In the genomic region with DNA sequence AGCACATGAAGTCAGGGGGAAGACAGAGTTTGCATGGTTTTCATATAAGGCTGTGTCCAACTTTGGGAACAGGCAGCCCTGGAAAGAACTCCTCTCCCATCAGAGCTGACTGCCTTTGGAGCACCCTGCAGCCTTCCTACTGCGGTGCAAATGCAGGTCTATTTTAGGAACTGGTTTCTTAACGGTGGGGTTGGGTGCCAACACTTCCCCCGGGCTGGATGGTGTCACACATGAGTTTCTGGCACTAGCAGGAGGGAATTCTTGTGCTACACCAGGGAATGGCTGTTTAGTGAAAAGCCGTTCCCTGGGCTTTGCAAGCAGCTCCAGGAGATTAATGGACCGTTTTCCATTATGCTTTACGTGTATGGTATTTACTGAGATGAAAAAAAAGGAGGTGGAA, we compare ENCODE assay signal across 9 mouse cellular contexts. TPM values are rescaled to one million over a fixed set of nuclear protein-coding genes. Genes with fewer than 3 reads are reported as not detected.
DNase-seq lines count a peak whose midpoint lies in the region; ATAC-seq lines count a peak whose summit lies in the region.
"Had no signal": no experiment of that assay in that cellular context is flagged by ENCODE, and none has a peak within 500 bp of the region (broad histone marks: within the 10 kb centered on the region; RNA-seq: fewer than 3 reads in every experiment).

No protein-coding gene starts in this region.

- WGBS in kidney, embryonic 14.5 days, result 47% methylated on average over 6 of the region's 6 CpGs
- 25% methylated on average over 6 of the region's 6 CpGs for WGBS in embryonic facial prominence, embryonic 14.5 days
- WGBS in heart, embryonic 12.5 days, result 21% methylated on average over 6 of the region's 6 CpGs
- WGBS in neural tube, embryonic 14.5 days, result 21% methylated on average over 6 of the region's 6 CpGs

- H3K4me1 ChIP-seq in kidney, embryonic 14.5 days (ENCODE audit: control insufficient read depth, insufficient read depth, low read length), result peaks cover 16% of the 10 kb centered on the region
- peaks cover 26% of the 10 kb centered on the region for H3K4me1 ChIP-seq in embryonic facial prominence, embryonic 14.5 days (ENCODE audit: control insufficient read depth, insufficient read depth, low read length)
- H3K4me1 ChIP-seq in heart, embryonic 12.5 days (replicated peaks), result peaks cover 60% of the 10 kb centered on the region
- peaks cover 9% of the 10 kb centered on the region; the same call in 1 of the 2 replicates for H3K4me1 ChIP-seq in neural tube, embryonic 14.5 days (ENCODE audit: control insufficient read depth, insufficient read depth, low read length)

- H3K9ac ChIP-seq in kidney, embryonic 14.5 days (ENCODE audit: low read depth, low read length), result no peak overlapping the region
- no peak overlapping the region for H3K9ac ChIP-seq in embryonic facial prominence, embryonic 14.5 days (ENCODE audit: low read depth, low read length)
- H3K9ac ChIP-seq in heart, embryonic 12.5 days, result no peak overlapping the region
- no peak overlapping the region for H3K9ac ChIP-seq in neural tube, embryonic 14.5 days (replicated peaks; ENCODE audit: low read depth, low read length)

- no peaks in the 10 kb centered on the region for H3K27me3 ChIP-seq in kidney, embryonic 14.5 days (ENCODE audit: control insufficient read depth, insufficient read depth, low read length)
- H3K27me3 ChIP-seq in embryonic facial prominence, embryonic 14.5 days (replicated peaks; ENCODE audit: control insufficient read depth, insufficient read depth, low read length), result no peaks in the 10 kb centered on the region
- H3K27me3 ChIP-seq in heart, embryonic 12.5 days (replicated peaks), result no peaks in the 10 kb centered on the region
- H3K27me3 ChIP-seq in neural tube, embryonic 14.5 days (ENCODE audit: control insufficient read depth, insufficient read depth, low read length), result no peaks in the 10 kb centered on the region

- H3K9me3 ChIP-seq in kidney, embryonic 14.5 days (ENCODE audit: control insufficient read depth, low read length), result no peaks in the 10 kb centered on the region
- H3K9me3 ChIP-seq in embryonic facial prominence, embryonic 14.5 days (ENCODE audit: control insufficient read depth, low read length), result no peaks in the 10 kb centered on the region
- no peaks in the 10 kb centered on the region for H3K9me3 ChIP-seq in heart, embryonic 12.5 days (replicated peaks)
- H3K9me3 ChIP-seq in neural tube, embryonic 14.5 days (ENCODE audit: control insufficient read depth, low read length), result no peaks in the 10 kb centered on the region
- H3K9me3 ChIP-seq: G1E had no signal

- ATAC-seq in kidney, embryonic 14.5 days (ENCODE audit: low FRiP score, low TSS enrichment), result no peak
- ATAC-seq in embryonic facial prominence, embryonic 14.5 days (ENCODE audit: low read depth), result peak; percentile 28
- 0 out of 2 replicates have a peak, but pooled peaks have one; percentile 52 for ATAC-seq in heart, embryonic 12.5 days (ENCODE audit: insufficient number of reproducible peaks, low FRiP score)
- ATAC-seq in neural tube, embryonic 14.5 days (ENCODE audit: low read depth), result 0 out of 2 replicates have a peak, but pooled peaks have one; percentile 35

- no peaks in the 10 kb centered on the region for H3K36me3 ChIP-seq in kidney, embryonic 14.5 days (ENCODE audit: control insufficient read depth, insufficient read depth, low read length)
- no peaks in the 10 kb centered on the region for H3K36me3 ChIP-seq in embryonic facial prominence, embryonic 14.5 days (ENCODE audit: control insufficient read depth, insufficient read depth, low read length)
- H3K36me3 ChIP-seq in heart, embryonic 12.5 days, result peaks cover 8% of the 10 kb centered on the region
- peaks cover 2% of the 10 kb centered on the region; the same call in 1 of the 2 replicates for H3K36me3 ChIP-seq in neural tube, embryonic 14.5 days (ENCODE audit: control insufficient read depth, insufficient read depth, low read length)

- DNase-seq in kidney, adult 11 months, result peak; percentile 62
- DNase-seq in embryonic facial prominence, embryonic 14.5 days (ENCODE audit: low spot score), result peak; percentile 50
- DNase-seq in kidney, postnatal 4 days, result peak; percentile 31 to 53
- no peak for DNase-seq in thymus, postnatal 25 days
- DNase-seq in adrenal gland, postnatal 25 days, result no peak

- no peak overlapping the region for H3K27ac ChIP-seq in kidney, embryonic 14.5 days (ENCODE audit: low read depth, low read length)
- H3K27ac ChIP-seq in embryonic facial prominence, embryonic 14.5 days (replicated peaks; ENCODE audit: low read depth, low read length), result peak overlapping the region; percentile 74
- H3K27ac ChIP-seq in heart, embryonic 12.5 days (ENCODE audit: poor library complexity, severe bottlenecking), result peak overlapping the region; percentile 79
- H3K27ac ChIP-seq in neural tube, embryonic 14.5 days (ENCODE audit: low read depth, low read length), result 0 out of 2 replicates have a peak overlapping the region, but pooled peaks have one; percentile 1

- H3K4me2 ChIP-seq in kidney, embryonic 14.5 days (replicated peaks; ENCODE audit: low read depth, low read length), result no peak overlapping the region
- H3K4me2 ChIP-seq in embryonic facial prominence, embryonic 14.5 days (ENCODE audit: low read depth, low read length), result no peak overlapping the region
- peak overlapping the region; percentile 18 for H3K4me2 ChIP-seq in heart, embryonic 12.5 days
- no peak overlapping the region for H3K4me2 ChIP-seq in neural tube, embryonic 14.5 days (ENCODE audit: low read depth, low read length)

- no peak overlapping the region for H3K4me3 ChIP-seq in kidney, embryonic 14.5 days (ENCODE audit: low read length)
- no peak overlapping the region for H3K4me3 ChIP-seq in embryonic facial prominence, embryonic 14.5 days (ENCODE audit: low read depth, low read length)
- no peak overlapping the region for H3K4me3 ChIP-seq in heart, embryonic 12.5 days
- no peak overlapping the region for H3K4me3 ChIP-seq in neural tube, embryonic 14.5 days (ENCODE audit: low read depth, low read length)

RNA-seq across cellular contexts. Expression of a gene that starts 54.3 kb away (rescaled TPM):
- polyA plus RNA-seq in kidney, embryonic 14.5 days (2014; fragmentation: Nextera tagmentation; extraction: Ambion mirVana), result 1.8 and 2.3 TPM in 2 replicates
- polyA plus RNA-seq in embryonic facial prominence, embryonic 14.5 days (2014; fragmentation: Nextera tagmentation; extraction: Ambion mirVana), result 2.6 and 2.8 TPM in 2 replicates
- 1.7 and 2.0 TPM in 2 replicates for polyA plus RNA-seq in heart, embryonic 12.5 days (2016; fragmentation: Nextera tagmentation; extraction: Ambion mirVana)
- polyA plus RNA-seq in neural tube, embryonic 14.5 days (2014; fragmentation: Nextera tagmentation; extraction: Ambion mirVana), result 0.08 and 0.13 TPM in 2 replicates
- 11.8 and 15.4 TPM in 2 replicates for total RNA-seq in adrenal gland, postnatal 25 days (2021)

Comparison
In these comparisons a context has a peak if more than half of its experiments do, and no peak if none do; other contexts are left out.
1. DNase-seq: peak in kidney, adult 11 months (single experiment), embryonic facial prominence, embryonic 14.5 days (single experiment) and kidney, postnatal 4 days (2 of 2); none in thymus, postnatal 25 days (single experiment) and adrenal gland, postnatal 25 days (single experiment).